Mouse (Mus musculus) testis, postnatal 10 days (tissue): Measurements from ENCODE around the gene Clasp2.
"Not testable (repeated sequence)": the region's sequence is repeated elsewhere in the genome, so short reads cannot be mapped to it uniquely, and the experiment has no call there.

Experiments
- DNase-seq: peaks from one replicate; pipeline ENCODE4 v3.0.0; 2021; ENCODE audit warnings: low spot score

The Clasp2 gene

GRCm38 (mm10) chr9:113741108-113741636, at the start of gene Clasp2:
Gene Clasp2 (plus strand): TSS chr9:113741473.
- DNase-seq: peak; percentile 82

- no peak for DNase-seq
Measured at GRCm38 (mm10) chr9:113701441-113702160, 39.7 kb upstream of the Clasp2 start.

- DNase-seq: no peak
Measured at GRCm38 (mm10) chr9:113706108-113706507, 35.2 kb upstream of the Clasp2 start.

GRCm38 (mm10) chr9:113706841-113707240, 34.4 kb upstream of the Clasp2 start:
- no peak for DNase-seq

- DNase-seq: peak; percentile 97
Measured at GRCm38 (mm10) chr9:113707481-113708360, 33.6 kb upstream of the Clasp2 start, which contains the start of gene Pdcd6ip. Gene Pdcd6ip (minus strand): TSS chr9:113708259.

- no peak for DNase-seq
Measured at GRCm38 (mm10) chr9:113708361-113709280, 32.7 kb upstream of the Clasp2 start.

- DNase-seq: no peak
Measured at GRCm38 (mm10) chr9:113710871-113711270, 30.4 kb upstream of the Clasp2 start.

- peak; percentile 58 for DNase-seq
Measured at GRCm38 (mm10) chr9:113719063-113719462, 22.2 kb upstream of the Clasp2 start.

GRCm38 (mm10) chr9:113724646-113725045, 16.6 kb upstream of the Clasp2 start:
- no peak for DNase-seq

- not testable (repeated sequence) for DNase-seq
Measured at GRCm38 (mm10) chr9:113725609-113726008, 15.7 kb upstream of the Clasp2 start.

- DNase-seq: no peak
Measured at GRCm38 (mm10) chr9:113726131-113726530, 15.1 kb upstream of the Clasp2 start.

- no peak for DNase-seq
Measured at GRCm38 (mm10) chr9:113726991-113727680, 14.1 kb upstream of the Clasp2 start.

- DNase-seq: no peak
Measured at GRCm38 (mm10) chr9:113731540-113731939, 9.7 kb upstream of the Clasp2 start.

- DNase-seq: no peak
Measured at GRCm38 (mm10) chr9:113735920-113736319, 5.4 kb upstream of the Clasp2 start.

GRCm38 (mm10) chr9:113738021-113738420, 3.3 kb upstream of the Clasp2 start:
- DNase-seq: no peak

GRCm38 (mm10) chr9:113738941-113739340, 2.3 kb upstream of the Clasp2 start:
- DNase-seq: no peak

GRCm38 (mm10) chr9:113741637-113742137, 414 bp downstream of the Clasp2 start:
- peak; percentile 79 for DNase-seq

GRCm38 (mm10) chr9:113742361-113742794, 1.1 kb downstream of the Clasp2 start:
- DNase-seq: no peak

GRCm38 (mm10) chr9:113743291-113743690, 2.0 kb downstream of the Clasp2 start:
- no peak for DNase-seq

- DNase-seq: no peak
Measured at GRCm38 (mm10) chr9:113749356-113749755, 8.1 kb downstream of the Clasp2 start.
